Mouse (Mus musculus) ZHBTc4 (cell line): Measurements from ENCODE around the gene Fhad1.
A peak's percentile ranks its signal among the peaks of the same experiment; 100 is the strongest.

ENCODE experiments used
- DNase-seq: peaks from one replicate; pipeline ENCODE4 v3.0.0-alpha.2; 2011; ENCODE audit warnings: low read depth, low spot score

Fhad1 gene

GRCm38 (mm10) chr4:141978582-141978981 lies 36.3 kb downstream of the Fhad1 start:
- no peak for DNase-seq

DNA sequence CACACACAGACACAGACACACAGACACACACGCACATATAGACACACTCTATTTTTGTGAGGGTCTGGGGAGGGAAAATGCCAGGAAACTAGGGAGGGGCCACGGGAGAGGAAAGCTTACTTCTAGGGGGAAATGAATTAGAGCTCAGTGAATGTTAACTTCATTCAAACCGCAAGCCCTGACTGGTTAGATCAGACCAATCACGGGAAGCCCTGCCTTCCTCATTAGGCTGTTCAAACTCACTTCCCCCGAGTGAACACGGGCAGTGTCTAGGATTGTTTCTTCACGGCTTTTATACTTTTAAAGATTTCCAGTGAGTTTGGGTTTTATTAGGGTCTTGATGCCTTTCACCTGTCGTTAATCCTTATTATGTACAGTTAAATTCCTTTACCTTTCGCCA lies 37.5 kb downstream of the Fhad1 start:
- DNase-seq = no peak

GRCm38 (mm10) chr4:141976163-141976562 lies 38.7 kb downstream of the Fhad1 start:
- peak; percentile 64 for DNase-seq

GRCm38 (mm10) chr4:141964575-141964974 lies 50.3 kb downstream of the Fhad1 start:
- no peak for DNase-seq

DNA sequence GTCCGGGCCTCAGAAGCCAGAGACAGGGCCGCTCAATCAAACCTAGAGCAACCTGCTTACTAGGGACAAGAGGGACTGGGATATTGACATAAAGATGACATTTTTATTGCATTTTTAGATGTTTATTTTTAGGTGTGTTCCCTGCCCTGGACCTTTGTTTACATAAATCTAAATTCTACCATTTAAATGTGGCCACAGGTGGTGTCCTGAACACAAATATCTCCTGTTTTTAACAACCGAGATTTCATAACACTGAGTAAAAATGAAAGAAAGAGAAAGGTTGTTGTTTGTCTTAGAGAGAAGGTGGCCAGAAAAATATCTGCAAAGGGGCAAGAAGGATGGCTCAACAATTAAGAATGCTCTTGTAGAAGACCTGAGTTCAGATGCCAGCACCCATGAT lies 51.0 kb downstream of the Fhad1 start:
- DNase-seq = no peak

DNA sequence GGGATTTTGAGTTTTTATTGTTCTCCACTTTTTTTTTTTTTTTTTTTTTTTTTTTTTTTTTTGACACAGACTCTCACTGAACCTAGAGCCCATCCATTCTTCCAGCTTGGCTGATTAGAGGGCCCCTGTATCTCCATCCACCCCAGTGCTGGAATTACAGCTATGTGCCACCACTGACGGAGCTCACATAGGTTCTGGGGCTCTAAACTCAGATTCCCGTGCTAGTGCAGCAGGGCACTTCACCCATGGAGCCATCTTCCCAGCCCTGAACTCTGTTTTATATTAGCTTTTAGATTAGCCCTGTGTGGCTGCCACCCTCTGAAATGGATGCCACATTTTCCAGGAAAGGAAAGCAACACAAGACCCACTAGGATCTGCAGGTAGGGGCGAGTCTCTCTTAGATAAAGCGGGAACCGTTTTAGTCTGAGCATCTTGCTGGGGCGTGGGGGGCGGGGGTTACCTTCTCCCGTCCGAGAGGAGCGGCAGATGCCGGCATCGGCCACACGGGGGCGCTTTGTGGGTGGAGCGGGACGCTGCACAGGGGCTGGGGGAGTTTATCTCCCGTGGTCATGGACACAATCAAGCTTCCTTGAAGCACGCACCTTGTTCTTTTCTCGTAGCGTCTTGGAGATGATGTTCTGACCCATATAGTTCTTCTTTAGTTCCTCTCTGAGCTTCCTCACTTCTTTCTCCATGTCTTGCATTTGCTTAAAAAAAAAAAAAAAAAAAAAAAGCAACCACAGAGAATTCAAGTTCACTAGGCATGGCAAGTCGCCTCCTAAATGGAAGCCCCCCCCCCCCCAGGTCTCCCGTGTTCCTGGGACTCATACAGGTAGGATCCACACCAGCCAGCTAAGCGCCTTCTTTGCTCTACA lies 51.8 kb downstream of the Fhad1 start:
- peak; percentile 86 for DNase-seq

DNA sequence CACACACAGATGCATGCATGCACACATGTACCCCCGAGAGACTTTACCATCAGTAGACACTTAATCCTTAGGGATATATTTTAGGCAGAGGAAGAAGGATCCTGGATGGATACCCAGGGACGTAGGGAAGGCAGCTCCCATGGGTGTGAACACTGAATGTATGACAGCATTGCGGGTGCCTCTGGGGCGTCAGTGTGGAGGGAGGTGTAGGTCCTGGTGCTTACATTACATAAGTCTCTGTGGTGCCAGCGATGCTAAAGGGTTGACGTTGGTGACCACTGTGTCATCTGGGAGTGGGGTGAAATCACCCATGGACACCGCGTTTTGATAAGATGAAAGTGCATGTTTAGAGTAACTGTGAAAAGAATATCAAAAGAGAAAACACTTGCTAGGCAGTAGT lies 54.8 kb downstream of the Fhad1 start:
- DNase-seq = no peak

DNA sequence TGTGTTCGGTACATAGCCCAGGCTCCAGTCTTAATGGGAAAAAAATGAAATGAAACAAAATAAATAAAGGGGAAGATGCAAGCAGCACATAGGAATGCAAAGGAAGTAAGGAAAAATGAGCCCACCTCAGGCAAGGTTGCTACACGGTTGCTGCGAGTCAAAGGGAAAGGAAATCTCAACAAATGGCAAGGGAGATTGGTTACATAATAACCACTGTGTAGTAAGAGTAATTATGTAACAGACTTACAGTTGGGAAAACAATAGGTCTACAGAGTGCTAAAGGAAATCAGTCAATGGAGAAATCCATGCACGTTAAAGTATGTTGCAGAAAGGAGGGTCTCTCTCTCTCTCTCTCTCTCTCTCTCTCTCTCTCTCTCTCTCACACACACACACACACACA lies 55.3 kb downstream of the Fhad1 start:
- no peak for DNase-seq

DNA sequence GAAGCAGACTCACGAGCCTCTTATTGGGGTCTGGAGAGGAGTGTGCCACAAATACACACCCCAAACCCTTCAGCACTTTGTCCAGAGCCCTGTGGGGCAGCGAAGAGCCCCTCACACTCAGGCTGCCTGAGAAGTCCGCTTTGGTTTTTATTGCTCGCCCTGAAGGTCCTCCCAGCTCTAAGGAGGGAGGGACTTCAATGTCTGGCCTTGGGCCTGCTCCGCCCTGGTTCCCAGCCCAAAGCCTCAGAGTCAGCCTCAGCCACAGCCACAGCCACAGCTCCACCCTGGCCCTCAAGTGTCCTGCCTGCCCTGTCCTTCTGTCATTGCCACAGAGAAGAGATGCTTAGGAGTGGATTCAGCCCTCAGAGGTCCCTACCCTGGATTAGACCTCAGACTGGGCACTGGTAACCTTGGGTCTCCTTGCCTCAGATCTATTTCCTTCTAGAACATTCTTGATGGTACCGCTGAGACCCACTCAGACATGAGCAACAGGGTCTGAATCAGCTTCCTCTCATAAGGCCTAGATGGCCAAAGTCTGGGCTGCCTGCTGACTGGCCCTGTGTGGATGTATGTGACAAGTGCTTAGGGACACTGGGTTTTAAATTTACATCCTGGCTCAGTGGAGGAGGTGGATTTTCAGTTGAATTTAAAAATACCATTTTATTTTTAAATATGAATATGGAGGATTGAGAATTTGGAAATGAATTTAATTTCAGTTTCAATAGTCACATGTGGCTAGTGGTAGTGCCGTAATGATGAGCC lies 56.1 kb downstream of the Fhad1 start:
- DNase-seq = peak; percentile 43

GRCm38 (mm10) chr4:141958188-141958587 lies 56.7 kb downstream of the Fhad1 start:
- peak; percentile 85 for DNase-seq

DNA sequence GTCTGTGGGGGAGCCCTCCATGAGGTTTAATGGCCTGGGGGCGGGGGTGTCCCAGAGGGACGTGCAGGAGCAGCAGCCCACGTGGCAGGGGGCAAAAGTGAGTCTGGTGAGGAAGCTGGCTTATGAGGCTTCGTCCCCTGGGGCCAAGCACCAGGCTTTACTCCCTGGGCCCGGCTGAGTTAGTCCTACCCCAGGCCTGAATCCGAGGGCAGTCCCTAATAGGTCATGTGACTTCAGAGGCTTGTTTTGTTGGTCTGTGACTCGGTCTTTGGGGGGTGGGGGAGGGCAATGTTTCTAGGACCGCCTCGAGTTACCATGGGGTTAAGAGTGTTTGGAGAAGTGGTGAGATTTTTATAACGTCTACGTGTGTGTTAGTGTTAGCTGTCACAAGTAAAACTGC lies 57.1 kb downstream of the Fhad1 start:
- peak; percentile 39 for DNase-seq

DNA sequence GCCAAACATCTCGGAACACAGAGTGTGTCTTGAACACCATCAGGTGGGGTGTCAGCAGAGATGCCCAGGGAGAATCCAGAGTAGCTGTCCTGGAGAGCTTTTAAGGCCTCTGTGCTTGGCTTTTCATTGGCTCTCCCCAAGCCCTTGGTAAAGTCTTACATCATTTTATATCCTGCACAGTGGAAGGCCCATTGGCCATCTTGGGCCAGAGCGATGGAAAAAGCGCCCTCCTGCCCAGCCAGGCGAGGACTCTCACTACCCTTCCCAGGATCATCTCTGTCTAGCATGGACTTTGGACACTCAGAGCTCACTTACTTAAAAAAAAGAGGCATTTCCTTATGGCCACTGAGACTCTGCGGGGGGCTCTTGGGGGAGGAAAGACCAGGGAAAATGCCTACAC lies 58.0 kb downstream of the Fhad1 start:
- no peak for DNase-seq

- no peak for DNase-seq
Measured at GRCm38 (mm10) chr4:141954770-141955720, 59.8 kb downstream of the Fhad1 start.

DNA sequence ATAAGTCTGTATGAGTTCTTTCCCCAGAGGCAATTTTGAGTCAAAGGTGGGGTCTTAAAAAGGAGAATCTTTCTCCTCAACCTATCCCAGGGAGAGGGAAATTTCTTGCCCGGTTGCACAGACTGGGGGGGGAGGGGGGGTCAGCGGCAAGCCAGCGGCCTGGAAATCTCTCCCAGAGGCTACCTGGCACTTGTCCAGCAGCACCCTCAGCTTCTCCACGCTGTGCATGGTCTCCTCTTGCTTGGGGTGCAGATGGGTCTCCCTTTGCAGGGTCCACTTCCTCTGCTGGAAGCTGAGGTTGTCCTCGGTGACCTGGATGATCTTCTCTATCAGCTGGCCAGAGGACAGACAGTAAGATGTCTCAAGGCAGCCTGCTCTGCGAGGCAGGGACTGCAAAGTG lies 61.0 kb downstream of the Fhad1 start:
- no peak for DNase-seq

- DNase-seq = no peak
Measured at GRCm38 (mm10) chr4:141953291-141953690, 61.6 kb downstream of the Fhad1 start.

- DNase-seq = no peak
Measured at GRCm38 (mm10) chr4:141952824-141953223, 62.1 kb downstream of the Fhad1 start.

GRCm38 (mm10) chr4:141952114-141952513 lies 62.8 kb downstream of the Fhad1 start:
- peak; percentile 58 for DNase-seq

GRCm38 (mm10) chr4:141949436-141949835 lies 65.4 kb downstream of the Fhad1 start:
- DNase-seq = no peak

DNA sequence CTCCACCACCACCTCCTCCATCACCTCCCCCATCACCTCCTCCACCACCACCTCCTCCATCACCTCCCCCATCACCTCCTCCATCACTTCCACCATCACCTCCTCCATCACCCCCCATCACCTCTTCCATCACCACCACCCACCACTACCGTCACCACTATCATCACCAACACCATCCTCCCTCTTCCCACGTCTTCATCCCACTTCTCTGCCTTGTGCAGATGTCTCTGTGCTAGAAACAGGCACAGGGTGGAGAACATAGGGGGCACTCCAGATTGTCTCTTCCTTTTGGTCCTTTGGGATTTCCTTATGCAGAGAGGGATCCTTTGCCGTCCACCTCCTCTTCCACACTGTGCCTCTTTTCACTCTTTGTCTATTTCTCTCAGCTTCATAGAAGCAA lies 66.1 kb downstream of the Fhad1 start:
- no peak for DNase-seq

DNA sequence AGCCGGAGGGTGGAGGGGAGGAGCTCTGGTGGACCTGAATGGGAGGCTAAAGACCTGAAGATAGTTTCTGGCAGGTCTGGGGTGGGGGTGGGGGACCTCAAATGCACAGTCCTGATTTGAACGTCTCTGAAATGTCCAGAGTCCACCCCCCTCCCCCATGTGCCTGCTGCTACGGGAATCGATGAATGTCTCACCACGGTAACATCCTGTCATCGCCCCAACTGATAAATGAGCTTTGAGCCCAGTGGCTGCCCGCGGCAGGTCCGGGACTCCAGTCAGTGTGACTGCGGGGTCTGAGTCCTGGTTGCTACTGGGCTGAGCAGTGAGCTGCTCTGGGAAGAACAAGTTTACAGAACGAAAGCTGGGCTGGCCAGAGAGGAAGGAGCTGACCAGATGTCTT lies 72.5 kb downstream of the Fhad1 start:
- no peak for DNase-seq

GRCm38 (mm10) chr4:141941289-141941688 lies 73.6 kb downstream of the Fhad1 start:
- DNase-seq = no peak

DNA sequence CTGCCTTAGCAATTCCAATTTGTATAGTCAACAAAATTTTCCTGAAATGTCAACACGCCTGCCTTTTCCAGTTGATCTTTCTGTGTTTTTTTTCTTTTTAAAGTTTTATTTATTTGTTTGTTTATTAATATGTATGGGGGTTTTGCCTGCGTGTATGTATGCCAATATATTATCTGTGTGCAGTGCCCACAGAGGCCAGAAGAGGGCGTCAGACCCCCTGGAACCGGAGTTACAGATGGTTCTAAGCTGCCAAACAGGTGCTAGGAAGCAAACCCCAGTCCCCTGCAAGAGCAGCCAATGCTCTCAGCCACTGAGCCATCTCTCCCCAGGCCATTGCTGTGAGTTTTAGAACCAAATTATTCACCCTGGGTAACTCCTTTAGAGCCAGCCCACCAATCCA lies 76.3 kb downstream of the Fhad1 start:
- peak; percentile 29 for DNase-seq
